Mouse (Mus musculus): ENCODE data around the gene P2ry4. TPM values are rescaled to one million over a fixed set of nuclear protein-coding genes. Genes with fewer than 3 reads are reported as not detected.

The P2ry4 gene
- total RNA-seq, 2 experiments from 2014 or later, result 0.06 TPM; not detected in 1

DNA sequence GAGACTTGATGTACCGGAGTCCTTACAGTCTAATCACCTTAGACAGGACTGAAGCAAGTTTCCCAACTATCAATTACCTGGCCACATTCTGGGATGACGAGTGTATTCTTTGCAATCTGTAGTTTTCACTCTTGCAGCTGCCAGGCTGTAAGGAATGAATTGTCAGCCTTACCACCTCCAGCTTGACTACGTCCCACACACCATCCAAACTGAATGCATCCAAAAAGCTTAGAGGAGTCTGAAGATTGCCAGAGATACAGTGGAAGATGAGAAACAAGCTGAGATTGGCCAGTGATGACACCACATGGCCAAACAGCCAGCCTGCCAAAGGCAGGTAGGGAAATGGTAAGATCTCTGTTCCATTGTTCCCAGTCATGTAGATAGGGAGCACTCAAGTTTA lies 29.0 kb downstream of the P2ry4 start:
- DNase-seq, result no peak
- TF ChIP-seq CTCF (IDR thresholded peaks at IDR 0.05), result no peak
- Histone ChIP-seq H3K4me3 (no peak overlapping the region), H3K27ac (no peak overlapping the region)
- intact Hi-C loops (cut with DNase I), result no loop called here

DNA sequence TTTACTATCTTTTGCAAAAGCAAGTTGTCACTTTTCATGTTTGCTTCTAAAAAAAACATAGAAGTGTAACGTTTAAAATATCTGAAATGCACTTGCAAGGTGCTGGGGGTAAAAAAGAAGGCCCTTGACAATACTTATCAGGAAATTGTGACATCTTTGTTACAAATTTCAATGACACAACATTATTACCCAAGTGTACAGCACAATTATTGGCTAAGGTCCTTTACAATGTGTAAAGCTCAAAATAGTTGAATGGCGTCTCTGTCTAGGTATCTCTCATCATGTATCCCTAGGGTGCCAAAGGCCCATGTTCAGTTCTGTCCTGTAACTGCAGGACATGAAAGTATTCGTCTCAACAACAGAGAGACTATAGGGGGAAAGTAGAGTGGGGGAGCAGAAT lies 38.6 kb downstream of the P2ry4 start:
- no peak overlapping the region for H3K4me3 ChIP-seq
- no peak for TF ChIP-seq CTCF (IDR thresholded peaks at IDR 0.05)
- DNase-seq, result no peak
- intact Hi-C loops (cut with DNase I), result no loop called here
- no peak overlapping the region for H3K27ac ChIP-seq

Other genes with a start within 250 kb of the P2ry4 start
- not detected for gene Otud6a, start 165.9 kb downstream of the P2ry4 start, total RNA-seq (2021)
- gene Awat2, start 152.2 kb downstream of the P2ry4 start, total RNA-seq (2021), result not detected
- 10 to 100 TPM; 35.2 to 39.9 TPM for gene Igbp1, start 100.6 kb downstream of the P2ry4 start, total RNA-seq (2021)
- under 1 TPM; 0.28 to 0.46 TPM for gene Dgat2l6, start 70.0 kb downstream of the P2ry4 start, total RNA-seq (2021)
- gene Awat1, start 22.6 kb downstream of the P2ry4 start, total RNA-seq (2021), result not detected
- not detected for gene Arr3, start 10.6 kb upstream of the P2ry4 start, total RNA-seq (2021)
- under 1 TPM; 0.15 to 0.22 TPM for gene Kif4, start 30.9 kb upstream of the P2ry4 start, total RNA-seq (2021)
- 10 to 100 TPM; 10.6 to 14.5 TPM for gene Pdzd11, start 31.7 kb upstream of the P2ry4 start, total RNA-seq (2021)
- not detected for gene Gdpd2, start 135.0 kb upstream of the P2ry4 start, total RNA-seq (2021)
- gene Dlg3, start 172.9 kb upstream of the P2ry4 start, total RNA-seq (2021), result 1 to 10 TPM; 1.7 to 2.0 TPM

All from gastrocnemius, adult 2 months (tissue).